ENCODE assay signal across 31 mouse cellular contexts in the genomic region with DNA sequence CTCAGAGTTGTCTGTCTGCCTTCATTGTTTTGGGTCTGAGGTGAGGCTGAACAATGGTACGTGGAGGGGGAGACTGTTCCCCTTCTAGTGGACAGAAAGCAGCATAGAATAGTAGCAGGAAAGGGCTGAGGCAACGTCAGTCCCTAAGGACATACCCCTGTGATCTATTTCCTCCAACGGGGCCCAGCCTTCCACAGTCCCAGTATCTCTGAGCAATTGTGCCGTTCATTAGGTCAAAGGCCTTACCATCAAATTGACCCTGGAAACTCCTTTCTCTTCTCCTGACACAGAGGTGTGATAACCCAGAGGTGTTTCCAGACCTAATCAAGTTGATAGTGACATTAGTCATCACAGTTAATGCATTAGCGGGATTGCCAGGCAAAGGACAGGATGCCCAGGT.
"Had no signal": no experiment of that assay in that cellular context is flagged by ENCODE, and none has a peak within 500 bp of the region (broad histone marks: within the 10 kb centered on the region; RNA-seq: fewer than 3 reads in every experiment).

No protein-coding gene starts in this region.

- H3K4me1 ChIP-seq: limb, embryonic 10.5 days; limb, embryonic 12.5 days; limb, embryonic 13.5 days; limb, embryonic 15.5 days; liver, embryonic 12.5 days; liver, embryonic 13.5 days; liver, embryonic 15.5 days; lung, embryonic 15.5 days; midbrain, embryonic 12.5 days; midbrain, embryonic 13.5 days; midbrain, embryonic 15.5 days; neural tube, embryonic 12.5 days had no signal

- H3K27ac ChIP-seq: limb, embryonic 10.5 days; limb, embryonic 12.5 days; limb, embryonic 13.5 days; limb, embryonic 15.5 days; liver, embryonic 12.5 days; liver, embryonic 13.5 days; liver, embryonic 14.5 days; liver, embryonic 15.5 days; lung, embryonic 15.5 days; macrophage; midbrain, embryonic 10.5 days; midbrain, embryonic 12.5 days; midbrain, embryonic 13.5 days; midbrain, embryonic 15.5 days; neural tube, embryonic 12.5 days had no signal

- H3K9ac ChIP-seq: limb, embryonic 12.5 days; limb, embryonic 13.5 days; limb, embryonic 15.5 days; liver, embryonic 12.5 days; liver, embryonic 13.5 days; liver, embryonic 14.5 days; liver, embryonic 15.5 days; lung, embryonic 14.5 days; lung, embryonic 15.5 days; midbrain, embryonic 12.5 days; midbrain, embryonic 13.5 days; midbrain, embryonic 15.5 days; neural tube, embryonic 12.5 days had no signal

- H3K36me3 ChIP-seq: limb, embryonic 10.5 days; limb, embryonic 12.5 days; limb, embryonic 13.5 days; limb, embryonic 15.5 days; liver, embryonic 12.5 days; liver, embryonic 13.5 days; liver, embryonic 15.5 days; lung, embryonic 15.5 days; midbrain, embryonic 10.5 days; midbrain, embryonic 12.5 days; midbrain, embryonic 13.5 days; midbrain, embryonic 15.5 days; neural tube, embryonic 12.5 days had no signal

- ATAC-seq: liver, embryonic 12.5 days; lung, postnatal 0 days; midbrain, embryonic 13.5 days; midbrain, embryonic 15.5 days; midbrain, embryonic 16.5 days had no signal

- DNase-seq: left cerebral cortex, postnatal 4 days; liver; liver, embryonic 13.5 days; lung, adult 18-20 months; lung, adult 2 months; lung, embryonic 14.5 days; lung, postnatal 10 days; lung, postnatal 14 days; lung, postnatal 36 days; lung, postnatal 4 days; midbrain, embryonic 14.5 days had no signal

- H3K4me3 ChIP-seq: limb, embryonic 10.5 days; limb, embryonic 12.5 days; limb, embryonic 13.5 days; limb, embryonic 15.5 days; liver, embryonic 12.5 days; liver, embryonic 13.5 days; liver, embryonic 15.5 days; lung, embryonic 15.5 days; megakaryocyte, embryonic 14.5 days; midbrain, embryonic 10.5 days; midbrain, embryonic 12.5 days; midbrain, embryonic 13.5 days; midbrain, embryonic 15.5 days; myocyte; neural tube, embryonic 12.5 days had no signal

- H3K27me3 ChIP-seq: limb, embryonic 12.5 days; limb, embryonic 13.5 days; limb, embryonic 15.5 days; liver, embryonic 12.5 days; liver, embryonic 13.5 days; liver, embryonic 15.5 days; lung, embryonic 15.5 days; megakaryocyte, embryonic 14.5 days; midbrain, embryonic 12.5 days; midbrain, embryonic 13.5 days; midbrain, embryonic 15.5 days; neural tube, embryonic 12.5 days had no signal

- H3K9me3 ChIP-seq: limb, embryonic 10.5 days; limb, embryonic 12.5 days; limb, embryonic 13.5 days; limb, embryonic 15.5 days; liver, embryonic 12.5 days; liver, embryonic 13.5 days; liver, embryonic 15.5 days; lung, embryonic 15.5 days; midbrain, embryonic 10.5 days; midbrain, embryonic 12.5 days; midbrain, embryonic 13.5 days; midbrain, embryonic 15.5 days; neural tube, embryonic 12.5 days had no signal

- H3K4me2 ChIP-seq: limb, embryonic 12.5 days; limb, embryonic 13.5 days; limb, embryonic 15.5 days; liver, embryonic 11.5 days; liver, embryonic 12.5 days; liver, embryonic 13.5 days; liver, embryonic 15.5 days; lung, embryonic 14.5 days; lung, embryonic 15.5 days; midbrain, embryonic 11.5 days; midbrain, embryonic 12.5 days; midbrain, embryonic 13.5 days; midbrain, embryonic 15.5 days; neural tube, embryonic 12.5 days had no signal
